Mouse (Mus musculus): ENCODE data around the gene Smim11.

Gene Smim11

GRCm38 (mm10) chr16:92319353-92320109, 18.4 kb downstream of the Smim11 start:
- peak in 1 of 2 experiments; percentile 57 for DNase-seq (ENCODE audit: inconsistent age in 2 of 2, low spot score in 1 of 2)

GRCm38 (mm10) chr16:92320361-92320760, 19.3 kb downstream of the Smim11 start:
- peak in 1 of 2 experiments; percentile 71 for DNase-seq (ENCODE audit: inconsistent age in 2 of 2, low spot score in 1 of 2)

GRCm38 (mm10) chr16:92321341-92321740, 20.3 kb downstream of the Smim11 start, which contains the start of gene Fam243:
Gene Fam243 (minus strand): TSS chr16:92321441.
- DNase-seq (ENCODE audit: inconsistent age in 2 of 2, low spot score in 1 of 2), result no peak

- DNase-seq (ENCODE audit: inconsistent age in 2 of 2, low spot score in 1 of 2), result no peak
These were observed 23.4 kb downstream of the Smim11 start for GRCm38 (mm10) chr16:92324309-92325061.

- DNase-seq (ENCODE audit: inconsistent age in 2 of 2, low spot score in 1 of 2), result no peak
These were observed 23.9 kb downstream of the Smim11 start for GRCm38 (mm10) chr16:92325062-92325406.

GRCm38 (mm10) chr16:92327911-92328310, 26.8 kb downstream of the Smim11 start:
- no peak for DNase-seq (ENCODE audit: inconsistent age in 2 of 2, low spot score in 1 of 2)

GRCm38 (mm10) chr16:92330966-92331365, 29.9 kb downstream of the Smim11 start:
- DNase-seq (ENCODE audit: inconsistent age in 2 of 2, low spot score in 1 of 2), result peak in 1 of 2 experiments; percentile 20

GRCm38 (mm10) chr16:92334600-92334999, 33.5 kb downstream of the Smim11 start:
- DNase-seq (ENCODE audit: inconsistent age in 2 of 2, low spot score in 1 of 2), result no peak

GRCm38 (mm10) chr16:92336280-92336679, 35.2 kb downstream of the Smim11 start:
- peak; percentile 80 to 91 for DNase-seq (ENCODE audit: inconsistent age in 2 of 2, low spot score in 1 of 2)

GRCm38 (mm10) chr16:92340612-92341511, 39.8 kb downstream of the Smim11 start:
- peak; percentile 72 to 90 for DNase-seq (ENCODE audit: inconsistent age in 2 of 2, low spot score in 1 of 2)

- DNase-seq (ENCODE audit: inconsistent age in 2 of 2, low spot score in 1 of 2), result peak; percentile 76 to 86
These were observed 44.1 kb downstream of the Smim11 start for GRCm38 (mm10) chr16:92345177-92345576.

GRCm38 (mm10) chr16:92346297-92346916, 45.3 kb downstream of the Smim11 start:
- peak; percentile 20 to 54 for DNase-seq (ENCODE audit: inconsistent age in 2 of 2, low spot score in 1 of 2)

GRCm38 (mm10) chr16:92348941-92349340, 47.9 kb downstream of the Smim11 start:
- peak; percentile 92 to 96 for DNase-seq (ENCODE audit: inconsistent age in 2 of 2, low spot score in 1 of 2)

- DNase-seq (ENCODE audit: inconsistent age in 2 of 2, low spot score in 1 of 2), result no peak
These were observed 52.2 kb downstream of the Smim11 start for GRCm38 (mm10) chr16:92353295-92353694.

- DNase-seq (ENCODE audit: inconsistent age in 2 of 2, low spot score in 1 of 2), result no peak
These were observed 52.8 kb downstream of the Smim11 start for GRCm38 (mm10) chr16:92353897-92354296.

- peak; percentile 32 to 51 for DNase-seq (ENCODE audit: inconsistent age in 2 of 2, low spot score in 1 of 2)
These were observed 54.3 kb downstream of the Smim11 start for GRCm38 (mm10) chr16:92355366-92355765.

- no peak for DNase-seq (ENCODE audit: inconsistent age in 2 of 2, low spot score in 1 of 2)
These were observed 54.9 kb downstream of the Smim11 start for GRCm38 (mm10) chr16:92355982-92356381.

- no peak for DNase-seq (ENCODE audit: inconsistent age in 2 of 2, low spot score in 1 of 2)
These were observed 55.9 kb downstream of the Smim11 start for GRCm38 (mm10) chr16:92357023-92357422.

GRCm38 (mm10) chr16:92357566-92357965, 56.5 kb downstream of the Smim11 start:
- no peak for DNase-seq (ENCODE audit: inconsistent age in 2 of 2, low spot score in 1 of 2)

GRCm38 (mm10) chr16:92358734-92359133, 57.6 kb downstream of the Smim11 start:
- DNase-seq (ENCODE audit: inconsistent age in 2 of 2, low spot score in 1 of 2), result no peak

- no peak for DNase-seq (ENCODE audit: inconsistent age in 2 of 2, low spot score in 1 of 2)
These were observed 58.1 kb downstream of the Smim11 start, which contains the start of gene Kcne1 for GRCm38 (mm10) chr16:92359229-92359628. Gene Kcne1 (minus strand): TSS chr16:92359468.

Data from adrenal gland, adult (tissue).